ENCODE assay signal across 8 mouse cellular contexts in the genomic region with DNA sequence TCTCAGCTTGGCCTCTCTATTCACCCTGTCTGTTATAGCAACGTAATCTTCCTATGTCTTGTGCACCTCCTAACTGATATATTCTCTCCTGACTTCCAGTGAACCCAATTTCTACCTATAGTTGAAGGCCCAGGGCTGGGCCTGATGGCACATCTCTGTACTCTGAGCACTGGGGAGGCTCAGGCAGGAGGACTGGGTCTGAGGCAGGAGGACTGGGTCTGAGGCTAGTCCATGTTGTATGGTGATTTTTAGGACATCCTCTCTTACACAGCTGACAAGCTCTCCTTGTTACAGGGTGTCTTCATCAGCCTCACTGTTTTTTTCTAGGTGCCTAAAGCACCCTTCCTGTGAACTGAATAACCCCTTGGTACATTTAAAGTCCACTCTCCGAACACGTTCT. TPM values are rescaled to one million over a fixed set of nuclear protein-coding genes. Genes with fewer than 3 reads are reported as not detected.
A peak's percentile ranks its signal among the peaks of the same experiment; 100 is the strongest.
DNase-seq lines count a peak whose midpoint lies in the region; ATAC-seq and TF ChIP-seq lines count a peak whose summit lies in the region.

No protein-coding gene starts in this region.

- H3K27ac ChIP-seq in kidney, postnatal 0 days, result no peak overlapping the region
- no peak overlapping the region for H3K27ac ChIP-seq in embryonic facial prominence, embryonic 15.5 days (replicated peaks)
- H3K27ac ChIP-seq in limb, embryonic 11.5 days (replicated peaks; ENCODE audit: low read depth, low read length), result no peak overlapping the region
- no peak overlapping the region for H3K27ac ChIP-seq in neural tube, embryonic 13.5 days (replicated peaks)

- 0 out of 2 replicates have a peak, but pooled peaks have one; percentile 5 for ATAC-seq in kidney, postnatal 0 days (replicated peaks; ENCODE audit: low FRiP score, low read depth)
- 0 out of 2 replicates have a peak, but pooled peaks have one; percentile 15 for ATAC-seq in embryonic facial prominence, embryonic 15.5 days (ENCODE audit: insufficient number of reproducible peaks, low FRiP score, low TSS enrichment, low read depth)
- peak; percentile 45; the same call in 1 of the 2 replicates for ATAC-seq in limb, embryonic 11.5 days (ENCODE audit: insufficient number of reproducible peaks, low FRiP score, low TSS enrichment, low read depth)
- peak; percentile 20 for ATAC-seq in neural tube, embryonic 13.5 days (ENCODE audit: low read depth)

- WGBS in kidney, postnatal 0 days, result 38% methylated on average over 3 of the region's 3 CpGs
- WGBS in embryonic facial prominence, embryonic 15.5 days, result 42% methylated on average over 3 of the region's 3 CpGs
- 55% methylated on average over 3 of the region's 3 CpGs for whole genome bisulfite sequencing in limb, embryonic 11.5 days
- WGBS in neural tube, embryonic 13.5 days, result 51% methylated on average over 3 of the region's 3 CpGs

- H3K27me3 ChIP-seq in kidney, postnatal 0 days (ENCODE audit: insufficient read depth, low read length), result no peaks in the 10 kb centered on the region
- H3K27me3 ChIP-seq in embryonic facial prominence, embryonic 15.5 days, result no peaks in the 10 kb centered on the region
- no peaks in the 10 kb centered on the region for H3K27me3 ChIP-seq in limb, embryonic 11.5 days (ENCODE audit: control insufficient read depth, insufficient read depth, low read length)
- no peaks in the 10 kb centered on the region for H3K27me3 ChIP-seq in neural tube, embryonic 13.5 days

- 0 out of 2 replicates have a peak, but pooled peaks cover 4% of the 10 kb centered on the region for H3K36me3 ChIP-seq in kidney, postnatal 0 days (ENCODE audit: insufficient read depth, low read length)
- H3K36me3 ChIP-seq in embryonic facial prominence, embryonic 15.5 days, result no peaks in the 10 kb centered on the region
- no peaks in the 10 kb centered on the region for H3K36me3 ChIP-seq in limb, embryonic 11.5 days (ENCODE audit: control insufficient read depth, insufficient read depth, low read length)
- no peaks in the 10 kb centered on the region for H3K36me3 ChIP-seq in neural tube, embryonic 13.5 days

- H3K4me3 ChIP-seq in kidney, postnatal 0 days (replicated peaks; ENCODE audit: low read depth, low read length), result peak overlapping the region; percentile 85
- H3K4me3 ChIP-seq in embryonic facial prominence, embryonic 15.5 days (replicated peaks), result peak overlapping the region; percentile 84
- peak overlapping the region; percentile 72; the same call in 1 of the 2 replicates for H3K4me3 ChIP-seq in limb, embryonic 11.5 days (ENCODE audit: low read depth, low read length)
- peak overlapping the region; percentile 87; the same call in 1 of the 2 replicates for H3K4me3 ChIP-seq in neural tube, embryonic 13.5 days

- H3K9ac ChIP-seq in kidney, postnatal 0 days (ENCODE audit: low read depth, low read length), result peak overlapping the region; percentile 77
- H3K9ac ChIP-seq in embryonic facial prominence, embryonic 15.5 days, result no peak overlapping the region
- no peak overlapping the region for H3K9ac ChIP-seq in limb, embryonic 11.5 days (ENCODE audit: low read length)
- H3K9ac ChIP-seq in neural tube, embryonic 13.5 days, result 0 out of 2 replicates have a peak overlapping the region, but pooled peaks have one; percentile 82

- no peak for TF ChIP-seq CTCF in kidney, postnatal 0 days (IDR thresholded peaks at IDR 0.05; ENCODE audit: low read depth)

- H3K9me3 ChIP-seq in kidney, postnatal 0 days (replicated peaks; ENCODE audit: low read length), result no peaks in the 10 kb centered on the region
- H3K9me3 ChIP-seq in embryonic facial prominence, embryonic 15.5 days (replicated peaks), result no peaks in the 10 kb centered on the region
- H3K9me3 ChIP-seq in limb, embryonic 11.5 days (ENCODE audit: control insufficient read depth, low read length), result no peaks in the 10 kb centered on the region
- H3K9me3 ChIP-seq in neural tube, embryonic 13.5 days, result no peaks in the 10 kb centered on the region

- peak overlapping the region; percentile 78 for H3K4me2 ChIP-seq in kidney, postnatal 0 days (ENCODE audit: low read length)
- H3K4me2 ChIP-seq in embryonic facial prominence, embryonic 15.5 days (replicated peaks), result peak overlapping the region; percentile 71
- peak overlapping the region; percentile 66; the same call in 1 of the 2 replicates for H3K4me2 ChIP-seq in limb, embryonic 11.5 days (ENCODE audit: low read depth, severe bottlenecking)
- peak overlapping the region; percentile 85 for H3K4me2 ChIP-seq in neural tube, embryonic 13.5 days

- H3K4me1 ChIP-seq in kidney, postnatal 0 days (replicated peaks; ENCODE audit: insufficient read depth, low read length), result peaks cover 6% of the 10 kb centered on the region; the same call in 1 of the 2 replicates
- peaks cover 8% of the 10 kb centered on the region for H3K4me1 ChIP-seq in embryonic facial prominence, embryonic 15.5 days
- peaks cover 3% of the 10 kb centered on the region; the same call in 1 of the 2 replicates for H3K4me1 ChIP-seq in limb, embryonic 11.5 days (ENCODE audit: control insufficient read depth, insufficient read depth, low read length)
- peaks cover 23% of the 10 kb centered on the region for H3K4me1 ChIP-seq in neural tube, embryonic 13.5 days (replicated peaks)

- DNase-seq in kidney, postnatal 0 days (ENCODE audit: low spot score), result no peak
- DNase-seq in kidney, postnatal 14 days, result no peak
- DNase-seq in limb, embryonic 11.5 days (ENCODE audit: low spot score), result no peak
- no peak for DNase-seq in T-cell, adult 2 months (ENCODE audit: low spot score)
- no peak for DNase-seq in lung, postnatal 4 days
- no peak for DNase-seq in adrenal gland, postnatal 4 days (ENCODE audit: low spot score in 2 of 2)

RNA-seq across cellular contexts. Expression of a gene that starts 0.5 kb away (rescaled TPM):
- 8.0 and 8.2 TPM in 2 replicates for polyA plus RNA-seq in kidney, postnatal 0 days (2015; fragmentation: Nextera tagmentation; extraction: Ambion mirVana)
- 12.9 and 13.6 TPM in 2 replicates for polyA plus RNA-seq in embryonic facial prominence, embryonic 15.5 days (2015; fragmentation: Nextera tagmentation; extraction: Ambion mirVana)
- 16.4 and 20.9 TPM in 2 replicates for polyA plus RNA-seq in limb, embryonic 11.5 days (2014; fragmentation: Nextera tagmentation; extraction: Ambion mirVana)
- 14.7 and 15.1 TPM in 2 replicates for polyA plus RNA-seq in neural tube, embryonic 13.5 days (2015; fragmentation: Nextera tagmentation; extraction: Ambion mirVana)
- 10 to 100 TPM; 28.1 to 28.7 TPM for total RNA-seq in adrenal gland, postnatal 4 days (2021)

RNA-seq across cellular contexts. Expression of a gene that starts 19.4 kb away (rescaled TPM):
- polyA plus RNA-seq in kidney, postnatal 0 days (2015; fragmentation: Nextera tagmentation; extraction: Ambion mirVana), result 102 and 118 TPM in 2 replicates
- 120 and 123 TPM in 2 replicates for polyA plus RNA-seq in embryonic facial prominence, embryonic 15.5 days (2015; fragmentation: Nextera tagmentation; extraction: Ambion mirVana)
- polyA plus RNA-seq in limb, embryonic 11.5 days (2014; fragmentation: Nextera tagmentation; extraction: Ambion mirVana), result 193 and 203 TPM in 2 replicates
- 116 and 123 TPM in 2 replicates for polyA plus RNA-seq in neural tube, embryonic 13.5 days (2015; fragmentation: Nextera tagmentation; extraction: Ambion mirVana)
- total RNA-seq in adrenal gland, postnatal 4 days (2021), result 100 to 1,000 TPM; 103 to 116 TPM

Comparison
In these comparisons a context has a peak if more than half of its experiments do, and no peak if none do; other contexts are left out.
1. H3K9ac ChIP-seq: peak in kidney, postnatal 0 days (single experiment) and neural tube, embryonic 13.5 days (single experiment); none in embryonic facial prominence, embryonic 15.5 days (single experiment) and limb, embryonic 11.5 days (single experiment).
2. Peak in every context shown above with its lines, with median percentiles within 50 percentile points of each other: ATAC-seq, H3K4me2 ChIP-seq and H3K4me3 ChIP-seq.